Mouse (Mus musculus): Measurements from ENCODE around the gene Kdsr. TPM values are rescaled to one million over a fixed set of nuclear protein-coding genes. Genes with fewer than 3 reads are reported as not detected.
"Not testable (repeated sequence)": the region's sequence is repeated elsewhere in the genome, so short reads cannot be mapped to it uniquely, and the experiment has no call there.

Kdsr gene
- total RNA-seq, 2 experiments from 2014 or later, result 4.5 to 5.9 TPM

DNA sequence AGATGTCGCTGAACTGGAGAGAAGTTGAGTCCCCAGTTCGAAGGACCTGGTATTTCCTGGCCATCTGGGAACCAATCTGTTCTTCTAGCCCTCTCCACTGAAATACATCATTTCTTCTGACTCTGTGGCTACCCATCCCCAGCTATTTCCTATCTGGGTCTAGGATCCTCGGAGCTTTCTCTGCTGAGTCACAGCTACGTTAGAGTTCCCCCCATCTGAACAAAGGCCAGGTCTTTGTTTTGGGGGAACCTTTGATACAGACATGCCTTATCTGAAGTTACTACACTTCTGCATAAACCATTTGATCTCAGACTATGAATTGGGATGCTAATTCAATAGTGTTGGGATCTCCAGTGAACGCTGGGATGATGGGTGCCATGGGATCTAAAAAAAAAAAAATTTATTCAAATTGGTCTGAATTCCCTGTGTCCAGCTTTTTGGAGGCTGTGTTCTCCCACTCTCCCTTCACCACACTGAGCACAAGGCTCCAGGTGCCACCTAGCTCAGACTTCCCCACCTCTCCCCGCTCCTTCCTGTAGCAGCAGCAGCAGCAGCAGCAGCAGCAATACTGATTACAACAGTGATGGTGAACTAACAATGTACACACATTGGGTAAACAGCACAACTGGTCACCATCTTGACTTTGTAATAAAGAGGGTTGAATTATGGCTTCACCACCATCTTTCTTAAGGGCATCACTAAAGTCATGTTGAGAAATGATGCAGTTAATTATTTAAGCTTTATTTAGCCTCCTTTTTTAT is 10.8 kb downstream of the Kdsr start:
- no peak for DNase-seq
- intact Hi-C loops (cut with DNase I; ENCODE audit: low total_unique reads), result no loop called here

GRCm38 (mm10) chr1:106742980-106743379 is 16.5 kb downstream of the Kdsr start:
- intact Hi-C loops (cut with DNase I; ENCODE audit: low total_unique reads), result no loop called here
- DNase-seq, result no peak

GRCm38 (mm10) chr1:106740735-106741134 is 18.8 kb downstream of the Kdsr start:
- no peak for DNase-seq
- intact Hi-C loops (cut with DNase I; ENCODE audit: low total_unique reads), result no loop called here

- intact Hi-C loops (cut with DNase I; ENCODE audit: low total_unique reads), result no loop called here
- no peak for DNase-seq
These were observed 19.7 kb downstream of the Kdsr start for GRCm38 (mm10) chr1:106739810-106740209.

- intact Hi-C loops (cut with DNase I; ENCODE audit: low total_unique reads), result no loop called here
- no peak for DNase-seq
These were observed 21.4 kb downstream of the Kdsr start for GRCm38 (mm10) chr1:106738092-106738491.

DNA sequence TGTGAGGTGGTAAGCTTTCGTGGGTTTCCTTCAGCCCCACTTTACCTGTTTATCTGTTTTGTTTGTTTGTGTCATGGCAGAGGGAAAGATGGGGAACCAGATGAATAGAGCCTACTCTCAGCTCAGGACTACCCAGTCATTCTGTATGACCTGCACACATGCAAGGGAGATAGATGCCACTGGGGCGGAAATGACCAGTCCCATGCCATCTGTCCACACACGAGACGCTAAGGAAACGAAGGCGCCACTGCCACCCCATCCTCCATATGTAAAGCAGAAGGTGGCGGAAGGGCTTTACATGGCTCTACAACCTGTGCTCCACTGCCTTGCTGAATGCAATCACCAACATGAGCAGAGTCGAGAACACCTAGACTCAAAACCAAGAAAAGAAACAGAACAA is 23.3 kb downstream of the Kdsr start:
- intact Hi-C loops (cut with DNase I; ENCODE audit: low total_unique reads), result no loop called here
- no peak for DNase-seq

DNA sequence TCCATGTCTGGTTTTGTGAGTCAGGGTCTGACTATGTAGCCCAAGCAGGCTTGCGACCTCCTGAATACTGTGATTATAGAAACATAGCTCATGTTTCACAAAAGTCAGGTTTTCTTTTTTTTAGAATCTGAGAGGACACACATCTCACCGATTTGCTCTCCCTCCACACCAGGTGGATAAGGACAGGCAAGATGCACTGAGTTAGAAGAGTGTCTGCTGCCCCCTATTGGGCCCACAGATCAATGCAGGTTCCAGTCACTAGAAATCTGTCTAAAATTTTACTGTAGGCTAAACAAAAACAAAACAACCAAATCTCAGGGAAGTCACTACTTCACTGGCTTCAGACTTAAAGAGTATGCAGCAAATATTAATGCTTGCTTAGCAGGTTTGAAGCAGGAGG is 23.9 kb downstream of the Kdsr start:
- intact Hi-C loops (cut with DNase I; ENCODE audit: low total_unique reads), result no loop called here
- no peak for DNase-seq

DNA sequence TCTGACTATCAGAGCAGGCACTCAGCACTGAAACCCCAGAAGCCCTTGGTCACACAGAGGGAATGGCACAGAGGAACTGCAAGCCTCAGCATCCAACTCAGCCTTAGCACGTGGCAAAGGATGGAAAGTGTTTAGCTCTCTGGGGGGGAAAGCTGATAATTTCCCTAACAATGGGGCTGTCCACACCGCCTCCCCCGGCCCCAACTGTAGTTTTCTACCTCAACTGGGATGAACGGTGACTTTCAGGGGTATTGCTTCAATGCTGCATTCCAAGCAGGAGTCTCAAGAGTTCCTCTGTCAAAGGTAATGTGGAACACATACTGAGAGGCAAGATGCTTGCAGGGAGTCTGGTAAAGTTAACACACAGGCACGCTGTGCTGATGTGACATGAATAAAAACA is 37.5 kb downstream of the Kdsr start:
- intact Hi-C loops (cut with DNase I; ENCODE audit: low total_unique reads), result no loop called here
- no peak for DNase-seq

GRCm38 (mm10) chr1:106717736-106718135 is 41.8 kb downstream of the Kdsr start:
- not testable (repeated sequence) for DNase-seq
- intact Hi-C loops (cut with DNase I; ENCODE audit: low total_unique reads), result loop anchor here (5.0 kb wide), 2 partner anchors 170 to 295 kb away; no protein-coding TSS in a partner anchor

DNA sequence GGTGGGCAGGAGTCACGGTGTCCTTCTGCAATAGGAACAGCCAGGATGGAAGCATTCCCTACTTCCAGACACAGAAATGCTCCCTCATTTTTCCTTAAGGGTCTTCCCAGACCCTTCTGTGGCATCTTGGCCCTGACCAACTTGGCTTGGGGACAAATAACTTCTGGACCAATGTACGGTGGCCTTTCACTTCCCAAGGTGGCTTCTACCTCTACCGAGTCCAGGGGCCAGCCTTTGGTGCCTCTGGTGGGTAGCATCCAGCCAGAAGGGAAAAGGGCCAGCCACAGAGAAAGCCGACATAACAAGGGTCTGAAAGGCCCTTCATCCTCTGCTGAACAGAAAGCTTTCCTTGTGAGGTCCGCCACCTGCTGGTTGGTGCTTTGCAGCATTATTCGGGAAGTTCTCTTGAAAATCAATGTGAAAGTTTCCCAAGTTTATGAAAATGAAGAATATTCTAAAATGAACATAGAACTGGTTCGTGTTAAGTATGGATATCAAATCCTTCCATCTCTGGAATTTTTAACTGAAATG is 42.4 kb downstream of the Kdsr start:
- intact Hi-C loops (cut with DNase I; ENCODE audit: low total_unique reads), result loop anchor here (5.0 kb wide), 2 partner anchors 170 to 295 kb away; no protein-coding TSS in a partner anchor
- peak; percentile 74 for DNase-seq

DNA sequence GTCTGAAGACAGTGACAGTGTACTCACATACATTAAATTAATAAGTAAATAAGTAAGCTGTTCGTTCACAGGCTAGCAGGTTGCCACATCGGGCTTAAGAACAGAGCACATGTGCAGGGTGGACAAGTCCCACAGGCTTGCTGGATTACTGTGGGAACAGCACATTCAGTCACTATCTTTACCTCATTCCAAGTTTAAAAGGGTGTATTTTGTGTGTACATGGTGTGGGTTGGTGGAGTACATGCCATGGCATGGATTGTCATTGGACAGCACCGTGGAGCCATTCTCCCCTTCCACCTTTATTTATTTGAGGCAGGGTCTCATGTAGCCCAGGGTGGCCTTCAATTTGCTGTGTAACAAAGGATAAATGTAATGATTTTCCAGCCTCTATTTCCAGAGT is 43.4 kb downstream of the Kdsr start:
- intact Hi-C loops (cut with DNase I; ENCODE audit: low total_unique reads), result loop anchor here (5.0 kb wide), 2 partner anchors 169 to 294 kb away; no protein-coding TSS in a partner anchor
- no peak for DNase-seq

GRCm38 (mm10) chr1:106715111-106716083 is 44.1 kb downstream of the Kdsr start:
- DNase-seq, result no peak
- intact Hi-C loops (cut with DNase I; ENCODE audit: low total_unique reads), result loop anchor here (5.0 kb wide), 2 partner anchors 168 to 293 kb away; no protein-coding TSS in a partner anchor

DNA sequence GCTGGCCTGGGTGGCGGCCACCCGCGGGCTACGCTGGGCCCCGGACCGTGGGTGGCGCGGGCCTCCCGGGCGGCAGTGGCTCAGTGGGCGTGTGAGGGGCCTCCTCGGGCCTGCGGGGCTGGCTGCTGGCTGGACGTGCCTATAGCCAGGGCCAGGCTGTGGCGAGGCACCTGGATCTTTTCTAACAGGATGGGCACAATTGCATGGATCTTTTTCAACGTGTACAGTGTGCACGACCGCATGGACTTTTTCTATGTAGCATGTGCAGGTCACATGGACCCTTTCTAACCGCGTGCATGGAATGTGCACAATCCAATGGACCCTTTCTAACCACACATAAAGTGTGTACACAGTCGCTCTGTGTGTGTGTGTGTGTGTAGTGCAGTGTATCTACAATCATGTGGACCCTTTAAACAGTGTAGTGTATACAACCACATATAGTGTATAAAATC is 45.0 kb downstream of the Kdsr start:
- intact Hi-C loops (cut with DNase I; ENCODE audit: low total_unique reads), result no loop called here
- no peak for DNase-seq

DNA sequence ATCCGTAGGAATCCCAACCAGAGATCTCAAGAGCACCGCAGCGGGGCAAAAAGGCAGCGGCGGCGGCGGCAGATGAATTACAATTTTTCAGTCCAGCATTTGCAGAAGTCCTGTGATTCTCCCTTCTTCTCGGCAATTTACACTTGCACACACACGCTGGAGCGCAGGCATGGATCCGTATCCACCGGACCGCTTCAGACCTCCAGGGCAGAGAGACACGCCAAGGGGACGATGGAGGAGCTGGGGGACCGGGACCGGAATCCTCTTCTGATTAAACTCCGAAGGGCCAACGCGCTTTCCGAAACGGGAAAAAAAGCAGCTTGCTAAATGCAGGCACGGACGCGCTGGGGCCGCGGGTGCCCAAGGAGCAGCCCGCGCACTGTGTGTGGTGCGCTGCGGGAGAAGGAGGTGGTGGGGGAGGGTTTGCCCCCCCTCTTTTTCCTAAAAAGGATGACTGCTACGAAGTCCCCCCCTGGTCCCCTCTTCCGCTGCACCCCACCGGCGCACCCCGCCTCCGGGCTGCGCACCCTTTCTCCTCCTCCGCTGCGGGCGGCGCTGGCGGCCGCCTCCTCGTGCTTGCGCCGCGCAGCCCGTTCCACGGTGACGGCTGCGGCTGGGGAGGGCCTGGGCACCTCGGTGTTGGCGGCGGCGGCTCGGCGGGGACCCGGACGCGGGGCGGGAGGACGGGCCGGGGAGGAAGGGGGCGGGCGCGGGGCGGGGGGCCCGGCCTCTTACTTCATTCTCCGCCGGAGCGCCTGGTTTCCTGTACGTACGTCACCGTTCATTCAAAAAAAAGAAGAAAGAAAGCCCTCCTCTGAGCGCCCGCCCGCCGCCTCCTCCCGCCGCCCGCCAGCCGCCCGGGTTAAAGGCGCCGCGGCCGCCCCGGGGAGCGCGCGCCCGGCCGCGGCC is 45.7 kb downstream of the Kdsr start, which contains the start of gene Bcl2:
Gene Bcl2, minus strand, starts transcription at position 654 of the 909 bp plus-strand sequence.
- intact Hi-C loops (cut with DNase I; ENCODE audit: low total_unique reads), result no loop called here
- peak; percentile 78 for DNase-seq

DNA sequence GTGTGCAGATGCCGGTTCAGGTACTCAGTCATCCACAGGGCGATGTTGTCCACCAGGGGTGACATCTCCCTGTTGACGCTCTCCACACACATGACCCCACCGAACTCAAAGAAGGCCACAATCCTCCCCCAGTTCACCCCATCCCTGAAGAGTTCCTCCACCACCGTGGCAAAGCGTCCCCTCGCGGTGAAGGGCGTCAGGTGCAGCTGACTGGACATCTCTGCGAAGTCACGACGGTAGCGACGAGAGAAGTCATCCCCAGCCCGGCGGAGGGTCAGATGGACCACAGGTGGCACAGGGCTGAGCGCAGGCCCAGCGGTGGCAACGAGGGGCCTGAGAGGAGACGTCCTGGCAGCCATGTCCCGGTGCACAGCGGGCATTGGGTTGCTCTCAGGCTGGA is 47.2 kb downstream of the Kdsr start:
- intact Hi-C loops (cut with DNase I; ENCODE audit: low total_unique reads), result no loop called here
- DNase-seq, result peak; percentile 66

- intact Hi-C loops (cut with DNase I; ENCODE audit: low total_unique reads), result no loop called here
- DNase-seq, result no peak
These were observed 48.0 kb downstream of the Kdsr start for GRCm38 (mm10) chr1:106711356-106712125.

- no peak for DNase-seq
- intact Hi-C loops (cut with DNase I; ENCODE audit: low total_unique reads), result no loop called here
These were observed 49.3 kb downstream of the Kdsr start for GRCm38 (mm10) chr1:106710202-106710601.
